Mouse (Mus musculus): ENCODE data around the gene Pdgfc. TPM values are rescaled to one million over a fixed set of nuclear protein-coding genes. Genes with fewer than 3 reads are reported as not detected.

The Pdgfc gene
- polyA plus RNA-seq, 1 experiment from 2014 or later = 0.88 TPM

DNA sequence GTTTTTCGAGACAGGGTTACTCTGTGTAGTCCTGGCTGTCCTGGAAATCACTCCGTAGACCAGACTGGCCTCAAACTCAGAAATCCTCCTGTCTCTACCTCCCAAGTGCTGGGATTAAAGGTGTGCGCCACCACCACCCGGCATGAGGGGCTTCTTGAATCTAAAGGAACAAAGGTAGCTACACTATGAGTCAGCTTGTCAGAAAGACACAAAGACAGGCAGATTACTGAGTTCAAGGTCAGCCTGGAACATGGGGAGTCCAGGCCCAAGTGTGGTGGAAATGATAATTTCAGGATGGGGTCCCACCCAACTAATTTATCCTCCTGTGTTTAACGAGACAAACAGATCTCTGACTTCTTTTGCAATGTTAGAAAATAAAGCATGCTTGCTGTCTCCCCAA is 13.9 kb upstream of the Pdgfc start:
- H3K4me3 ChIP-seq (ENCODE audit: low read depth, low read length) = no peak overlapping the region
- no peak overlapping the region for H3K27ac ChIP-seq (ENCODE audit: low read depth)
- H3K4me1 ChIP-seq (ENCODE audit: insufficient read depth) = no peaks in the 10 kb centered on the region
- H3K4me2 ChIP-seq (ENCODE audit: low read depth, low read length) = no peak overlapping the region
- no peak for TF ChIP-seq CTCF (IDR thresholded peaks at IDR 0.05; ENCODE audit: low read depth)
- no peak for TF ChIP-seq EP300 (IDR thresholded peaks at IDR 0.05; ENCODE audit: low read depth)
- no peaks in the 10 kb centered on the region for H3K36me3 ChIP-seq (replicated peaks; ENCODE audit: insufficient read depth, low read length)
- DNase-seq = no peak
- 77% methylated on average over 5 of the region's 5 CpGs for WGBS (ENCODE audit: insufficient replicate concordance)
- H3K9me3 ChIP-seq (ENCODE audit: low read length) = no peaks in the 10 kb centered on the region
- ATAC-seq = no peak
- no peak overlapping the region for H3K9ac ChIP-seq (replicated peaks)
- H3K27me3 ChIP-seq (ENCODE audit: insufficient read depth, low read length) = no peaks in the 10 kb centered on the region

DNA sequence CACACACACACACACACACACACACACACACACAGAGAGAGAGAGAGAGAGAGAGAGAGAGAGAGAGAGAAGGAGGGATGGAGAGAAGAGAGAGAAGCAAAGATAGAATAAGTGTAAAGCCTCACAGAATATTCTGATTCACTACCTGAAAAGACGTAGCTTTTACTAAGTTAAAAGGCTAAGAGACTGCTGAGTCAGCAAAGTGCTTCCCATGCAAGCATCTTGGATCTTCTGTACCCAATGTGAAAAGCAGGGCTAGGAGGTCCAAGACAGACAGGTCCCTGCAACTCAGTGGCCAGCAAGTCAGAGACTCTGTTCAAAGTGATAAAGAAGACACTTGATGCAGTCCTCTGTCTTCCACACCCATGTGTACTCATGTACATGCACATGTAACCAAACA is 13.4 kb upstream of the Pdgfc start:
- H3K27me3 ChIP-seq (ENCODE audit: insufficient read depth, low read length) = no peaks in the 10 kb centered on the region
- no peaks in the 10 kb centered on the region for H3K4me1 ChIP-seq (ENCODE audit: insufficient read depth)
- H3K27ac ChIP-seq (ENCODE audit: low read depth) = no peak overlapping the region
- H3K9ac ChIP-seq (replicated peaks) = no peak overlapping the region
- TF ChIP-seq EP300 (IDR thresholded peaks at IDR 0.05; ENCODE audit: low read depth) (no peak), CTCF (IDR thresholded peaks at IDR 0.05; ENCODE audit: low read depth) (no peak)
- no peak overlapping the region for H3K4me3 ChIP-seq (ENCODE audit: low read depth, low read length)
- ATAC-seq (no peak), DNase-seq (no peak)
- 75% methylated on average over 1 of the region's 1 CpGs for whole genome bisulfite sequencing (ENCODE audit: insufficient replicate concordance)
- H3K36me3 ChIP-seq (replicated peaks; ENCODE audit: insufficient read depth, low read length) = no peaks in the 10 kb centered on the region
- no peaks in the 10 kb centered on the region for H3K9me3 ChIP-seq (ENCODE audit: low read length)
- H3K4me2 ChIP-seq (ENCODE audit: low read depth, low read length) = no peak overlapping the region

DNA sequence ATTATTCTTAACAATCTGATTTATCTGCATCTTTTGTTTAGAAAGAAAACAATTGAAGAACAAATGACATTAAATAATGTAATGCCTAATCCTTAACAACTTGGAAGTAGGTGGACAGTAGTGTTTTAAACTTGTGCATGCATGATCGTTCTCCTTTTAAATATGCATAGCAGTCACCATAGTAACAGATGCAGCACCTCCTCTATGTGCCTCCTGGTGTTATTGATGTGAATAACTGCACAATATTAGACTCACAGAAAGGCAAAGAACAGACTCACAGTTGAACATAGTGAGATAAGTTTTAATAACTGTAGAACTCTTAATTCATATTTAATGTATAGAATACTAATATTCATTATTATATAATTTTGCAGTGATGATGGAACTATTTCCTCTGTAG is 12.6 kb upstream of the Pdgfc start:
- Histone ChIP-seq H3K27ac (ENCODE audit: low read depth) (no peak overlapping the region), H3K9me3 (ENCODE audit: low read length) (no peaks in the 10 kb centered on the region), H3K4me2 (ENCODE audit: low read depth, low read length) (no peak overlapping the region), H3K4me3 (ENCODE audit: low read depth, low read length) (no peak overlapping the region), H3K4me1 (ENCODE audit: insufficient read depth) (no peaks in the 10 kb centered on the region), H3K27me3 (ENCODE audit: insufficient read depth, low read length) (no peaks in the 10 kb centered on the region), H3K36me3 (replicated peaks; ENCODE audit: insufficient read depth, low read length) (no peaks in the 10 kb centered on the region), H3K9ac (replicated peaks) (no peak overlapping the region)
- ATAC-seq = no peak
- WGBS (ENCODE audit: insufficient replicate concordance) = 75% methylated on average over 1 of the region's 1 CpGs
- no peak for TF ChIP-seq EP300 (IDR thresholded peaks at IDR 0.05; ENCODE audit: low read depth)
- no peak for TF ChIP-seq CTCF (IDR thresholded peaks at IDR 0.05; ENCODE audit: low read depth)
- DNase-seq = no peak

DNA sequence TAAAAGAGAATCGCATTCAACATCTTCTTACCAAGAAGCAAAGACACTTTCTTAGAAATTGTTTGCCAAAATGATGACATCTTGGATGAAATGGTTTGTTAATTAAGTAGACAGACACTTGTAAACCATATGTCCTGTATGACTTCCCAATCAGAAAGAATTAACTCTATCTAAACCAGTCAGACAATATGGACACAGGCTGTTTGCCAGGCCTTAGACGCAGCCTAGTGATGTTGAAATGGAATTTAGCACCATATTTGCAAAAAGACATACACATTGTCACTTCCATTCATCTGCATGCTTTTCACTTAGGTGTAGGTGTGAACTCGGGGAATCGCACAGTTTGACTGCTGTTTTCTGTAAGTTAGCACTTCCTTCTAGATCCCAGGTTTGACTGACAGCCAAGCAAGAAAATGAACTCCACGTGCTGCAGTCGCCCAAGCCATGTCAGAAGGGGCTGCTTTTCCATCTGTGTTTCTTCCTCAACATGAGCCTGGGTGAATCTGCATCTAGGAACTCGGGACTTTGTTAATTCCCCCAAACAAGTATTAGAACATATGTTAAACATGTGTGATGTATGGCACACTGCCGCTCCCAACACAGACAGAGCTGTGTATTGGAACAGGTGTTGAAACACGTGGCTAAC is 10.5 kb upstream of the Pdgfc start:
- H3K4me1 ChIP-seq (ENCODE audit: insufficient read depth) = no peaks in the 10 kb centered on the region
- no peak overlapping the region for H3K4me3 ChIP-seq (ENCODE audit: low read depth, low read length)
- H3K9me3 ChIP-seq (ENCODE audit: low read length) = no peaks in the 10 kb centered on the region
- no peaks in the 10 kb centered on the region for H3K36me3 ChIP-seq (replicated peaks; ENCODE audit: insufficient read depth, low read length)
- no peak overlapping the region for H3K27ac ChIP-seq (ENCODE audit: low read depth)
- 61% methylated on average over 9 of the region's 9 CpGs for WGBS (ENCODE audit: insufficient replicate concordance)
- no peak overlapping the region for H3K9ac ChIP-seq (replicated peaks)
- H3K4me2 ChIP-seq (ENCODE audit: low read depth, low read length) = no peak overlapping the region
- DNase-seq (no peak), ATAC-seq (no peak)
- no peak for TF ChIP-seq EP300 (IDR thresholded peaks at IDR 0.05; ENCODE audit: low read depth)
- TF ChIP-seq CTCF (IDR thresholded peaks at IDR 0.05; ENCODE audit: low read depth) = no peak
- no peaks in the 10 kb centered on the region for H3K27me3 ChIP-seq (ENCODE audit: insufficient read depth, low read length)

DNA sequence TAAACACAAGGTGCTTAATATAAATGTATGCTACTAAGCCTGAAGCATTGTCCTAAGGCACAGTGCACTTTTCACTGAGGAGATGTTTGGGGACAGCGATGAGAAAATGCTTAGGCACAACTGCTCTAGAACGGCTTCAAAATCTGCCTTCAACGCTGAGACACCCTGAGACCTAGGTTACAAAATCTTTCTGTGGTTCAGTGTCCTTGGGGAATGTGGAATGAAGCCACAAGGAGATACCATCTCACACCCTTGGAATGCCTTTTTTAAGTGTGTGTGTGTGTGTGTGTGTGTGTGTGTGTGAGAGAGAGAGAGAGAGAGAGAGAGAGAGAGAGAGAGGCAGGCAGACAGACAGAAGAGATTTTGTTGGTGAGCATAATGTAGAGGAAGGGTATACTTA is 7.9 kb upstream of the Pdgfc start:
- no peak for ATAC-seq
- H3K27me3 ChIP-seq (ENCODE audit: insufficient read depth, low read length) = no peaks in the 10 kb centered on the region
- TF ChIP-seq CTCF (IDR thresholded peaks at IDR 0.05; ENCODE audit: low read depth) (no peak), EP300 (IDR thresholded peaks at IDR 0.05; ENCODE audit: low read depth) (no peak)
- DNase-seq = no peak
- no peaks in the 10 kb centered on the region for H3K9me3 ChIP-seq (ENCODE audit: low read length)
- 80% methylated on average over 3 of the region's 3 CpGs for WGBS (ENCODE audit: insufficient replicate concordance)
- H3K4me1 ChIP-seq (ENCODE audit: insufficient read depth) = no peaks in the 10 kb centered on the region
- H3K4me3 ChIP-seq (ENCODE audit: low read depth, low read length) = no peak overlapping the region
- H3K9ac ChIP-seq (replicated peaks) = no peak overlapping the region
- H3K27ac ChIP-seq (ENCODE audit: low read depth) = no peak overlapping the region
- no peaks in the 10 kb centered on the region for H3K36me3 ChIP-seq (replicated peaks; ENCODE audit: insufficient read depth, low read length)
- no peak overlapping the region for H3K4me2 ChIP-seq (ENCODE audit: low read depth, low read length)

DNA sequence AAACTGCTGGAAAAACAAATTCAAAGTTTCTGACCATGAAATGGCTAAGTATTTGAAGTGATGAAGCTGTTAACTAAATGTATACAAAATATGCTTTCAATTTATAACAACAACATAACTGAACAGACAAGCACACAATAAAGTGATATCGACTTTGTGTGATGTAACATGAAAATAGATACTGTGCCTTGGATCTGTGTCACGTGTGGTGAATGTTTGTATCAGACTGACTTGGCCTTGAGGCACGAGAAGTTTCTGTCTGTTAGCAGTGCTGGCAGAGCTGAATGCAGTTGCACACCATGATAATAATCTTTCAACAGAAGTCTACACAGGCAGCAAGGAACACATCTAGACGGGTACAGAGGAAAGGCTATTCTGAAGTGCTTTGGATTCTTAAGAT is 6.9 kb upstream of the Pdgfc start:
- Histone ChIP-seq H3K9ac (replicated peaks) (no peak overlapping the region), H3K4me1 (ENCODE audit: insufficient read depth) (no peaks in the 10 kb centered on the region), H3K27ac (ENCODE audit: low read depth) (no peak overlapping the region), H3K4me2 (ENCODE audit: low read depth, low read length) (no peak overlapping the region), H3K4me3 (ENCODE audit: low read depth, low read length) (no peak overlapping the region), H3K36me3 (replicated peaks; ENCODE audit: insufficient read depth, low read length) (no peaks in the 10 kb centered on the region), H3K27me3 (ENCODE audit: insufficient read depth, low read length) (no peaks in the 10 kb centered on the region), H3K9me3 (ENCODE audit: low read length) (no peaks in the 10 kb centered on the region)
- TF ChIP-seq EP300 (IDR thresholded peaks at IDR 0.05; ENCODE audit: low read depth) (no peak), CTCF (IDR thresholded peaks at IDR 0.05; ENCODE audit: low read depth) (no peak)
- 62% methylated on average over 4 of the region's 4 CpGs for WGBS (ENCODE audit: insufficient replicate concordance)
- DNase-seq = no peak
- ATAC-seq = no peak

DNA sequence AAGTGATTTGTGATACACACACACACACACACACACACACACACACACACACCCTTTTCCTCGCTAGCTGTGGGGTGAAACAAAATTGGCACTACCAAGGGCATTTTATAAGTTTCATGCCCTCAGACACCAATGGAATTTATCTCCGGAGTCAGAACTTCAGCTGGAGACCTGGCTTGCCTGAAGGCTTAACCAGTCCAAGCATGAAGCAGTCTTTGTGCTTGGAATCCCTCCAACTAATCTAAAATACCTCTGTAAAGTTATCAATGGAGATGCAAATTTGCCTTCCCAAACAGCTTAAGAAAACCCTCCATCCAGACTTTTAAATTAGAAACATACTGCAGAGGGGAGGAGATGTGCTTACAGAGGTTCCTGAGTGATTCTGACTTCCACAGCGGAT is 6.3 kb upstream of the Pdgfc start:
- Histone ChIP-seq H3K27ac (ENCODE audit: low read depth) (no peak overlapping the region), H3K9ac (replicated peaks) (no peak overlapping the region), H3K9me3 (ENCODE audit: low read length) (no peaks in the 10 kb centered on the region), H3K4me2 (ENCODE audit: low read depth, low read length) (no peak overlapping the region), H3K36me3 (replicated peaks; ENCODE audit: insufficient read depth, low read length) (no peaks in the 10 kb centered on the region), H3K4me3 (ENCODE audit: low read depth, low read length) (no peak overlapping the region), H3K4me1 (ENCODE audit: insufficient read depth) (no peaks in the 10 kb centered on the region), H3K27me3 (ENCODE audit: insufficient read depth, low read length) (no peaks in the 10 kb centered on the region)
- no peak for ATAC-seq
- no peak for DNase-seq
- WGBS (ENCODE audit: insufficient replicate concordance) = 79% methylated on average over 3 of the region's 3 CpGs
- no peak for TF ChIP-seq CTCF (IDR thresholded peaks at IDR 0.05; ENCODE audit: low read depth)
- no peak for TF ChIP-seq EP300 (IDR thresholded peaks at IDR 0.05; ENCODE audit: low read depth)

All from liver, postnatal 0 days (tissue).